Mouse (Mus musculus) heart, embryonic 12.5 days (tissue): ENCODE results near the gene Cox4i1. TPM values are rescaled to one million over a fixed set of nuclear protein-coding genes. Genes with fewer than 3 reads are reported as not detected.

ENCODE experiments used
- ATAC-seq: fragments of 200-750 bp; cut with Nextera tagmentation; 2 replicates; pipeline ENCODE4 v1.8.0; 2017; ENCODE audit warnings: moderate TSS enrichment, moderate library complexity; ENCODE audit not compliant: insufficient number of reproducible peaks, low FRiP score
- H3K27ac ChIP-seq: fragments of 300-500 bp; sonication (generic); 2 replicates; pipeline ENCODE4 v1.5.1; 2016; ENCODE audit warnings: mild to moderate bottlenecking, moderate library complexity; ENCODE audit not compliant: poor library complexity, severe bottlenecking
- H3K27me3 ChIP-seq: fragments of 300-500 bp; sonication (generic); replicated peaks from 2 replicates; pipeline ENCODE4 v1.6.1; 2016; ENCODE audit warnings: mild to moderate bottlenecking, moderate library complexity
- H3K36me3 ChIP-seq: fragments of 300-500 bp; sonication (generic); 2 replicates; pipeline ENCODE4 v1.6.1; 2016; ENCODE audit warnings: mild to moderate bottlenecking, moderate library complexity
- H3K4me1 ChIP-seq: fragments of 300-500 bp; sonication (generic); replicated peaks from 2 replicates; pipeline ENCODE4 v1.6.1; 2016; ENCODE audit warnings: mild to moderate bottlenecking
- H3K4me2 ChIP-seq: fragments of 300-500 bp; sonication (generic); 2 replicates; pipeline ENCODE4 v1.6.1; 2016; ENCODE audit warnings: mild to moderate bottlenecking, moderate library complexity
- H3K4me3 ChIP-seq: fragments of 300-500 bp; sonication (generic); 2 replicates; pipeline ENCODE4 v1.5.1; 2016; ENCODE audit warnings: mild to moderate bottlenecking
- H3K9ac ChIP-seq: fragments of 300-500 bp; sonication (generic); 2 replicates; pipeline ENCODE4 v1.6.1; 2016; ENCODE audit warnings: mild to moderate bottlenecking, moderate library complexity
- H3K9me3 ChIP-seq: fragments of 300-500 bp; sonication (generic); replicated peaks from 2 replicates; pipeline ENCODE4 v1.6.1; 2016; ENCODE audit warnings: mild to moderate bottlenecking, moderate library complexity
- WGBS: fragments of 180-500 bp; shearing (Covaris S2); methylation state at CpG from one replicate; pipeline ENCODE4 v1.1.7; 2016; 5-methylcytosine and 5-hydroxymethylcytosine counted together
- polyA plus RNA-seq: library from polyadenylated mRNA; unstranded; fragments of >200 nt; fragmentation: Nextera tagmentation; extraction: Ambion mirVana; gene quantifications from 2 replicates; pipeline ENCODE4 v1.2.1, GENCODE M21; 2016

The Cox4i1 gene
- polyA plus RNA-seq, 1 experiment from 2014 or later: 1,716 TPM

DNA sequence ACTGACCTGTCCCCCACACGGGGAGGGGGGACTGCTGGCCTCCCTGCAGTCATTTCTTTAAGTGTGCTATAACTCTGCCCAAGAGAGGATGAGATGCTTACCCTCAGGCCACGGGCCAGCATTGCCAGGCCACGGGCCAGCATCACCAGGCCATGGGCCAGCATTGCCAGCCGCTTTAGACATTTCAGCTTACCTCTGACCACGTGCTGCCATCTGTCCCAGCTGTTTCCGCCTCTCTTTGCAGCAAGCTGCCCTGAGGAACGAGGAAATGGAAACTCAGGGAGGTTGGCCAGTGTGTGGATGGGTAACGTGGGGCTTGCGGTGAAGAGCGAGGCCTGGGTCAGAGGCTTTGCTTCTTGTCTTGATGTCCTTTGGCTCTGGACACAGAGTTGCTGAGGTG lies 13.1 kb downstream of the Cox4i1 start:
- Histone ChIP-seq H3K36me3 (no peaks in the 10 kb centered on the region), H3K4me2 (no peak overlapping the region), H3K4me1 (peaks cover 5% of the 10 kb centered on the region), H3K4me3 (no peak overlapping the region), H3K27ac (no peak overlapping the region), H3K9ac (no peak overlapping the region), H3K27me3 (peaks cover 22% of the 10 kb centered on the region), H3K9me3 (no peaks in the 10 kb centered on the region)
- ATAC-seq: no peak
- 74% methylated on average over 10 of the region's 10 CpGs for WGBS

DNA sequence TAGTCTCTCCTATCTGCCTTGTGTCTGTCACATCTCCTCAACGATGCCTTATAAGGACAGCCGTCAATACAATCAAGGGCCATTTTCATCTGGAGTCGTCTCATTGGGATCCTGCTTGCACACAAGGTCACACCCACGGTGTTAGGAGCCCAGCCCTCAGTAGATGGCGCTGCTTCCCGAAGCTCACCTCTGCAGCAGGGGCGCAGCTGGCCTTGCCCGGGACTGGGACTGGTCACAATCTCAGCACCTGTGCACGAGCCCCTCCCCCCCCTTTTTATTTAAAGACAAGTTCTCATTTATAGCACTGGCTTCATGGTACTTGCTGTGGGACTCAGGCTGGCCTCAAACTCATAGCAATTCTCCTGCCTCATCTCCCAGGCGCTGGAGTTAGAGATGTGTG lies 15.6 kb downstream of the Cox4i1 start:
- peaks cover 46% of the 10 kb centered on the region for H3K27me3 ChIP-seq
- no peaks in the 10 kb centered on the region for H3K9me3 ChIP-seq
- no peak overlapping the region for H3K4me3 ChIP-seq
- peaks cover 5% of the 10 kb centered on the region for H3K4me1 ChIP-seq
- no peak overlapping the region for H3K4me2 ChIP-seq
- no peaks in the 10 kb centered on the region for H3K36me3 ChIP-seq
- no peak overlapping the region; the same call in 1 of the 2 replicates for H3K9ac ChIP-seq
- H3K27ac ChIP-seq: no peak overlapping the region
- ATAC-seq: no peak
- WGBS: 14% methylated on average over 10 of the region's 10 CpGs

DNA sequence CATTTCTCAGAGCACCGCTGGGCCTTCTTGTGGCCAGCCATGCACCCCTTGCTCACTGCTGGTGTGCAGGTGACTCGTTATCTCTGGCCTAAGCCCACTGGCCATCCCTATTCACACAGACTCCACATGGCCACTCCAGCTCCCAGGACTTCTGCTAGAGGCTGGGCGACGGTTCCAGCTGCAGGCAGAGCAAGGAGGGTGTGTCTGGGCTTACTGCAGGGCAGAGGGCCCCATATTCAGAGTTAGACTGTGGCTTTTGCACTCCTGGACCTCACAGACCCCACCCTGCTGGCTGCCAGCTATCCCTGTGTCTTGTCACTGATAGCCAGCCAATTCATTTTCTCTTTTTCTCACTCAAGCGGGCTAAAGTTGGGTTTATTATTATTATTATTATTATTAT lies 16.1 kb downstream of the Cox4i1 start:
- Histone ChIP-seq H3K27me3 (peaks cover 50% of the 10 kb centered on the region), H3K9me3 (no peaks in the 10 kb centered on the region), H3K4me2 (no peak overlapping the region), H3K4me1 (peaks cover 5% of the 10 kb centered on the region), H3K9ac (no peak overlapping the region), H3K27ac (no peak overlapping the region), H3K4me3 (no peak overlapping the region), H3K36me3 (no peaks in the 10 kb centered on the region)
- ATAC-seq: no peak
- 58% methylated on average over 5 of the region's 5 CpGs for WGBS

GRCm38 (mm10) chr8:120685097-120685496 lies 17.1 kb downstream of the Cox4i1 start:
- ATAC-seq: no peak
- no peak overlapping the region for H3K4me2 ChIP-seq
- no peak overlapping the region for H3K9ac ChIP-seq
- 65% methylated on average over 5 of the region's 5 CpGs for WGBS
- H3K4me1 ChIP-seq: peaks cover under 1% of the 10 kb centered on the region
- peaks cover 48% of the 10 kb centered on the region for H3K27me3 ChIP-seq
- H3K4me3 ChIP-seq: no peak overlapping the region
- H3K36me3 ChIP-seq: no peaks in the 10 kb centered on the region
- no peak overlapping the region for H3K27ac ChIP-seq
- no peaks in the 10 kb centered on the region for H3K9me3 ChIP-seq

GRCm38 (mm10) chr8:120685591-120685990 lies 17.6 kb downstream of the Cox4i1 start:
- Histone ChIP-seq H3K9me3 (no peaks in the 10 kb centered on the region), H3K36me3 (no peaks in the 10 kb centered on the region), H3K4me3 (no peak overlapping the region), H3K27me3 (peaks cover 48% of the 10 kb centered on the region), H3K27ac (no peak overlapping the region), H3K4me1 (no peaks in the 10 kb centered on the region), H3K9ac (no peak overlapping the region), H3K4me2 (no peak overlapping the region)
- WGBS: 80% methylated on average over 8 of the region's 8 CpGs
- no peak for ATAC-seq

DNA sequence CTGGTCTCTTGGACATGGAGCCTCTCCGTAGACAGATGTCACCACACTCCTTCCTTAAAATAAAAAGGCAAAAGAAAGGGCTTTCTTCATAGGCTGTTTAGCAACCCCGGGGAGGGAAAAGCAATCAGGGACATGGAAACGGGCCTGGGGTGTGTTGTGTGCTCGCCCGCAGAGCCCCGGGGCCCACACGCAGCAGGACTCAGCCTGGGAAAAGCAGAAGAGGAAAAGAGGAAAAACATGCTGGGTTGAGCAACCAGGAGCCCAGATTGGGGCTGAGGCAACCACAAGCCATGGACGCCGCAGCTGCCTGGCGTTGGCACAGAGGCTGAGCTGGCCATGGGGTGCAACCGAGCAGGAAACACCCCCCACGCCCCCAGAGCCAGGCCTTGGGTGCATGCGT lies 18.0 kb downstream of the Cox4i1 start:
- H3K4me1 ChIP-seq: no peaks in the 10 kb centered on the region
- H3K36me3 ChIP-seq: no peaks in the 10 kb centered on the region
- no peak for ATAC-seq
- 80% methylated on average over 13 of the region's 13 CpGs for WGBS
- no peak overlapping the region for H3K4me2 ChIP-seq
- H3K9ac ChIP-seq: no peak overlapping the region
- H3K9me3 ChIP-seq: no peaks in the 10 kb centered on the region
- H3K27ac ChIP-seq: no peak overlapping the region
- H3K27me3 ChIP-seq: peaks cover 48% of the 10 kb centered on the region
- no peak overlapping the region for H3K4me3 ChIP-seq

- 77% methylated on average over 5 of the region's 5 CpGs for WGBS
- ATAC-seq: no peak
These were observed 18.6 kb downstream of the Cox4i1 start for GRCm38 (mm10) chr8:120686576-120686975.

GRCm38 (mm10) chr8:120687786-120688185 lies 19.8 kb downstream of the Cox4i1 start:
- Histone ChIP-seq H3K4me1 (no peaks in the 10 kb centered on the region), H3K9me3 (no peaks in the 10 kb centered on the region), H3K27ac (no peak overlapping the region), H3K9ac (no peak overlapping the region), H3K36me3 (no peaks in the 10 kb centered on the region), H3K4me3 (no peak overlapping the region), H3K27me3 (peaks cover 48% of the 10 kb centered on the region), H3K4me2 (no peak overlapping the region)
- 57% methylated on average over 8 of the region's 8 CpGs for WGBS
- ATAC-seq: no peak

More at GRCm38 (mm10) chr8:120686576-120686975, 18.6 kb downstream of the Cox4i1 start:
- Histone ChIP-seq H3K27ac (no peak overlapping the region), H3K9ac (no peak overlapping the region), H3K36me3 (no peaks in the 10 kb centered on the region), H3K4me2 (no peak overlapping the region), H3K4me3 (no peak overlapping the region), H3K9me3 (no peaks in the 10 kb centered on the region), H3K4me1 (no peaks in the 10 kb centered on the region), H3K27me3 (peaks cover 48% of the 10 kb centered on the region)

GRCm38 (mm10) chr8:120688511-120688910 lies 20.5 kb downstream of the Cox4i1 start:
- H3K4me1 ChIP-seq: no peaks in the 10 kb centered on the region
- no peak overlapping the region for H3K9ac ChIP-seq
- no peak overlapping the region for H3K4me2 ChIP-seq
- H3K36me3 ChIP-seq: no peaks in the 10 kb centered on the region
- no peak overlapping the region for H3K27ac ChIP-seq
- no peak for ATAC-seq
- H3K9me3 ChIP-seq: no peaks in the 10 kb centered on the region
- peaks cover 43% of the 10 kb centered on the region for H3K27me3 ChIP-seq
- no peak overlapping the region for H3K4me3 ChIP-seq
- WGBS: 79% methylated on average over 7 of the region's 7 CpGs

GRCm38 (mm10) chr8:120692934-120693333 lies 24.9 kb downstream of the Cox4i1 start:
- no peak overlapping the region for H3K4me3 ChIP-seq
- H3K4me1 ChIP-seq: peaks cover 29% of the 10 kb centered on the region
- H3K36me3 ChIP-seq: no peaks in the 10 kb centered on the region
- H3K9me3 ChIP-seq: peaks cover 1% of the 10 kb centered on the region; the same call in 1 of the 2 replicates
- 56% methylated on average over 4 of the region's 4 CpGs for WGBS
- no peak overlapping the region for H3K27ac ChIP-seq
- H3K4me2 ChIP-seq: no peak overlapping the region
- H3K9ac ChIP-seq: no peak overlapping the region
- ATAC-seq: no peak
- H3K27me3 ChIP-seq: peaks cover 22% of the 10 kb centered on the region

GRCm38 (mm10) chr8:120693861-120694493 lies 26.0 kb downstream of the Cox4i1 start:
- WGBS: 30% methylated on average over 22 of the region's 22 CpGs
- peak; percentile 58 for ATAC-seq
- no peak overlapping the region for H3K9ac ChIP-seq

More at GRCm38 (mm10) chr8:120693861-120694493, 26.0 kb downstream of the Cox4i1 start:
- Histone ChIP-seq H3K4me1 (peaks cover 29% of the 10 kb centered on the region), H3K4me2 (peak overlapping the region; percentile 41), H3K27ac (no peak overlapping the region), H3K4me3 (no peak overlapping the region), H3K9me3 (peaks cover 3% of the 10 kb centered on the region; the same call in 1 of the 2 replicates), H3K27me3 (peaks cover 12% of the 10 kb centered on the region), H3K36me3 (no peaks in the 10 kb centered on the region)
